Mouse (Mus musculus): Measurements from ENCODE around the gene Olfr690. TPM values are rescaled to one million over a fixed set of nuclear protein-coding genes. Genes with fewer than 3 reads are reported as not detected.

Gene Olfr690
- 0.10 TPM in 1 of 2 replicates, not detected in the other for polyA plus RNA-seq (2012; rRNA removed)

DNA sequence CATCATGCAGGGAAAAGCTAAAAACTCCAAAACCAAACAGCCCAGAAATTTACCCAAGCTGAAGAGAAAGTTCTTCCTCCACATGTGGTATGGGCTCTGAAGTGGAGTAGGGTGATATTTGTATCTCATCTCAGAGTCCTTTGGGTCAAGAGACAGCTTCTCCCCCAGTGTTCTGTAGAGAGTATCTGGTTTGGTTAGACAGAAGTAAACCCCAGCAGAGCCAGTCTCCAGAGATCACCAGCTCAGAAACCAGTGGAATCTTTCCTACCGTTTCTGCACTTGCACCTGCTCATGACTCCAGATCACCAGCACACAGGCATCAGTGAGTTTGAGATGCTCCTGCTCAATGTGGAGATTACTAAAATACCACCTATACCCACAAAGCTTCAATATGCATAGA, at the start of gene Olfr690:
Olfr690 (minus strand) TSS at position 101 of the 400 bp plus-strand sequence.

DNA sequence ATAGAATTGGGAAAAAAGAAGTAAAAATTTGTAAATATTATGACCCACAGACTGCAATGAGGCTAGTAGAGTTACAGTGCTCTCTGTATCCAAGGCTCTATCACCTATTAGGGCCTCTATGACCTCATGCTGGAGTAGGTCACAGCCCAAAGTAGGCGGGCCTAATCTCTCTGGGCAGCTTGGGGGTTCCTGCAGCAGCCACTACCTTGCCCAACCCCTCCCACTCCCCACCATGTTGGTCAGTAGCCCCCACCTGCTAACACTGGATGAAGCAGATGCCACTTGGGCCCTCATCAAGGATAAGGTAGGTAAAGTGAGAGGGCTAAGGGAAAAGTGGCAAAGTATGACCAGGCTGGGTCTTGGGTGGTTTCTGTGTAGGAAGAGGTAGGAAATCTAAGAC, 41.0 kb upstream of the Olfr690 start, which contains the start of gene Gm5901:
Gm5901 (plus strand) TSS at position 173 of the 400 bp plus-strand sequence.

DNA sequence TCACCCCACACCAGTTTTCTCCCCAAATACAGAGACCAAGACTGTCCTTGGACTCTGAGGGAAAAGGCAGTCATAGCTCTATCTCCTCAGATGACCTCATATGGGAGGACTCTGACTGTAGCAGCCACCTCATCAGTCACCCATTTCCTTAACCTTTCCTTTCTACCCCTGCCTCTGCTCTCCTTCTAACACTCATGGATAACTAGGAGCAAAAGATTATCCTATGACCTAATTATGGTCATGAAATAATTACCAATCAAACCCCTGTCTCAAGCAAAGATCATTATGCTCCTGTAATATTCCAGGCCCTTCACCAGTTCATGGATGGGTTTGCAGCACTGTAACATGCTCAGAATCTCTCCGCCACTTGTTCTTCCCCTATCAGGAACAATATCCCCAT, 34.0 kb upstream of the Olfr690 start, which contains the start of gene Olfr692:
Olfr692 (plus strand) TSS at position 301 of the 400 bp plus-strand sequence.

DNA sequence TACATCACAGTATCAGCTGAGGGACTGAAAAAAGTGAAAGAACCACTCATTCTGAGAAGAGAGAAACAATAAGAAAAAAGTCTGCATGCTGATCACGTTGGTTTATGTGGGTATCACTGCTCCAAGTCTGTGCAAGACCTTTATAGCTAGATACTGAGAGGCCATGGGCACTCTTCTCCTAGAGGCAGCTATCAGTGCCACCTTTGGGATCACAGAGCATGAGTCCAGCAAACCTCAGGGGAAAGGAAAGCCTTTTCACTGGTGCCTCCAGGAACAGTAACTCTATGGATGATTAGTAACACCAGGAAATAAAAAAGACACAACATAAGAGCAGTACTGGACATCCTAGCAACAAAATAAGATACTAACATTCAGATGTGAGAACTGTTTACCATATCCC, 8.3 kb upstream of the Olfr690 start, which contains the start of gene Olfr691:
Olfr691 (minus strand) TSS at position 101 of the 400 bp plus-strand sequence.

DNA sequence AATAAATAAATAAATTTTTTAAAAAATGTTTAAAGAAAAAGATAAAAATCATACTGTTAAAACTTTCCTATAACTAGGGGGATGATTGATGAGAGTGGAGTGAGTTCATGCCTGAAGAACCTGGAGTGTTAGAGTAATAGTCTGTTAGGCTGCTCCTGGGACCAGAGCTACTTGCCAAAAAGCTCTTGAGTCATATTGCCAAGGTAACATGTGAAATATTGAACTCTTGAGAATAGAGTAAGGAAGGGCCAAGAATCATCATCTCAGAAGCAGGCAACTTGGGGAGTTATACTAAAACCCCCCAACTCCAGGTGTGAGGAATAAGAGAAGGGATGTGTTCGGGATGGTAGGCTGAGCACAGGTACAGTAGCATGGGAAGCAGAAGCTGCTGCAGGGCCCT, 23.0 kb downstream of the Olfr690 start, which contains the start of gene Olfr689:
Olfr689 (plus strand) TSS at position 301 of the 400 bp plus-strand sequence.

DNA sequence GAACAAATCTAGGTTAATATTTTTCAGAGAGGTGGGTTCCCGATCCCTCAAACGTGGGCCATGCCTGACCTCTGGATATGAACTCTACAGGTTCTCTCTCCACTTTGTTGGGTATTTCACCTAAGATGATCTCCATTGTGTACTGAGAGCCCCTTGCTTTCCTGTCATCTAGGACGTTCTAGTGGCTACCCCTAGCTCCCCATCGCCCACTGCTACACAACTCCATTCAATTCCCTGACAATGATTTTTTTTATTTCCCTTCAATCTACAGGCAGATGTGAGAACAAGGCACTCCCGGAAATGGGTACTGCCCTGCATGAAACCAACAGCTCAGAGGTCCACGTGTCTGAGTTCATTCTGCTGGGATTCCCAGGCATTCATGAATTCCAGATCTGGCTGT, 46.1 kb downstream of the Olfr690 start, which contains the start of gene Olfr688:
Olfr688 (plus strand) TSS at position 301 of the 400 bp plus-strand sequence.

Other genes with a start within 250 kb of the Olfr690 start
- gene Olfr680-ps1, start 241.3 kb downstream of the Olfr690 start, polyA plus RNA-seq (2012; rRNA removed): not detected in 2 replicates
- gene Olfr681, start 217.3 kb downstream of the Olfr690 start, polyA plus RNA-seq (2012; rRNA removed): not detected in 2 replicates
- not detected in 2 replicates for gene Olfr683, start 187.1 kb downstream of the Olfr690 start, polyA plus RNA-seq (2012; rRNA removed)
- gene Olfr684, start 170.5 kb downstream of the Olfr690 start, polyA plus RNA-seq (2012; rRNA removed): not detected in 2 replicates
- not detected in 2 replicates for gene Olfr685, start 148.1 kb downstream of the Olfr690 start, polyA plus RNA-seq (2012; rRNA removed)
- gene Olfr686, start 126.6 kb downstream of the Olfr690 start, polyA plus RNA-seq (2012; rRNA removed): not detected in 2 replicates
- not detected in 2 replicates for gene Olfr688, start 46.0 kb downstream of the Olfr690 start, polyA plus RNA-seq (2012; rRNA removed)
- not detected in 2 replicates for gene Olfr689, start 22.9 kb downstream of the Olfr690 start, polyA plus RNA-seq (2012; rRNA removed)
- gene Olfr691, start 8.2 kb upstream of the Olfr690 start, polyA plus RNA-seq (2012; rRNA removed): 0.05 and 0.14 TPM in 2 replicates
- not detected in 2 replicates for gene Olfr692, start 34.1 kb upstream of the Olfr690 start, polyA plus RNA-seq (2012; rRNA removed)
- not detected in 2 replicates for gene Gm5901, start 40.9 kb upstream of the Olfr690 start, polyA plus RNA-seq (2012; rRNA removed)
- 29.4 and 38.9 TPM in 2 replicates for gene Fam160a2, start 66.0 kb upstream of the Olfr690 start, polyA plus RNA-seq (2012; rRNA removed)
- gene Cnga4, start 70.5 kb upstream of the Olfr690 start, polyA plus RNA-seq (2012; rRNA removed): 0.20 and 0.24 TPM in 2 replicates
- 0.14 and 0.17 TPM in 2 replicates for gene Cckbr, start 91.6 kb upstream of the Olfr690 start, polyA plus RNA-seq (2012; rRNA removed)
- gene Cavin3, start 148.2 kb upstream of the Olfr690 start, polyA plus RNA-seq (2012; rRNA removed): 17.6 and 19.0 TPM in 2 replicates
- gene Smpd1, start 220.3 kb upstream of the Olfr690 start, polyA plus RNA-seq (2012; rRNA removed): 18.5 and 25.3 TPM in 2 replicates
- gene Apbb1, start 247.5 kb upstream of the Olfr690 start, polyA plus RNA-seq (2012; rRNA removed): 92.2 and 93.1 TPM in 2 replicates